12 mouse cellular contexts compared by ENCODE assay signal in genomic region chr5:113937650-113938049, GRCm38 (mm10). TPM values are rescaled to one million over a fixed set of nuclear protein-coding genes. Genes with fewer than 3 reads are reported as not detected.
DNase-seq lines count a peak whose midpoint lies in the region; ATAC-seq lines count a peak whose summit lies in the region.
"Had no signal": no experiment of that assay in that cellular context is flagged by ENCODE, and none has a peak within 500 bp of the region (broad histone marks: within the 10 kb centered on the region; RNA-seq: fewer than 3 reads in every experiment).

No protein-coding gene starts in this region.

- H3K36me3 ChIP-seq in heart, embryonic 12.5 days = peaks cover 33% of the 10 kb centered on the region
- H3K36me3 ChIP-seq in midbrain, embryonic 12.5 days = peaks cover 32% of the 10 kb centered on the region
- H3K36me3 ChIP-seq in midbrain, embryonic 16.5 days (ENCODE audit: control insufficient read depth, insufficient read depth, low read length) = peaks cover 15% of the 10 kb centered on the region
- H3K36me3 ChIP-seq in forebrain, embryonic 10.5 days (replicated peaks) = peaks cover 38% of the 10 kb centered on the region
- H3K36me3 ChIP-seq in liver, embryonic 16.5 days (ENCODE audit: control insufficient read depth, insufficient read depth) = peaks cover 27% of the 10 kb centered on the region

- peak overlapping the region; percentile 44; the same call in 1 of the 2 replicates for H3K27ac ChIP-seq in heart, embryonic 12.5 days (ENCODE audit: poor library complexity, severe bottlenecking)
- H3K27ac ChIP-seq in midbrain, embryonic 12.5 days (replicated peaks) = peak overlapping the region; percentile 36
- no peak overlapping the region for H3K27ac ChIP-seq in midbrain, embryonic 16.5 days (ENCODE audit: low read length)
- peak overlapping the region; percentile 3; the same call in 1 of the 2 replicates for H3K27ac ChIP-seq in forebrain, embryonic 10.5 days
- no peak overlapping the region for H3K27ac ChIP-seq in liver, embryonic 16.5 days (ENCODE audit: low read length)
- H3K27ac ChIP-seq: macrophage had no signal

- no peak for ATAC-seq in heart, embryonic 12.5 days (ENCODE audit: insufficient number of reproducible peaks, low FRiP score)
- ATAC-seq in midbrain, embryonic 12.5 days (ENCODE audit: low FRiP score, low read depth) = no peak
- no peak for ATAC-seq in midbrain, embryonic 16.5 days
- 0 out of 2 replicates have a peak, but pooled peaks have one; percentile 15 for ATAC-seq in liver, embryonic 16.5 days (ENCODE audit: low read depth)
- ATAC-seq: intestine, postnatal 0 days had no signal

- intact Hi-C loops in heart, postnatal 14 days (cut with DNase I) = no loop called here

- no peaks in the 10 kb centered on the region for H3K9me3 ChIP-seq in heart, embryonic 12.5 days (replicated peaks)
- no peaks in the 10 kb centered on the region for H3K9me3 ChIP-seq in midbrain, embryonic 12.5 days
- H3K9me3 ChIP-seq in midbrain, embryonic 16.5 days (replicated peaks; ENCODE audit: control insufficient read depth, low read length, poor library complexity, severe bottlenecking) = no peaks in the 10 kb centered on the region
- H3K9me3 ChIP-seq in forebrain, embryonic 10.5 days = no peaks in the 10 kb centered on the region
- no peaks in the 10 kb centered on the region for H3K9me3 ChIP-seq in liver, embryonic 16.5 days (replicated peaks; ENCODE audit: control insufficient read depth, low read length)

- 41% methylated on average over 7 of the region's 7 CpGs for WGBS in heart, embryonic 12.5 days
- 47% methylated on average over 7 of the region's 7 CpGs for WGBS in midbrain, embryonic 12.5 days
- WGBS in midbrain, embryonic 16.5 days = 44% methylated on average over 7 of the region's 7 CpGs
- WGBS in forebrain, embryonic 10.5 days = 73% methylated on average over 7 of the region's 7 CpGs
- 21% methylated on average over 7 of the region's 7 CpGs for WGBS in liver, embryonic 16.5 days (ENCODE audit: insufficient replicate concordance)

- peak overlapping the region; percentile 37; the same call in 1 of the 2 replicates for H3K9ac ChIP-seq in heart, embryonic 12.5 days
- H3K9ac ChIP-seq in midbrain, embryonic 12.5 days (replicated peaks) = no peak overlapping the region
- H3K9ac ChIP-seq in midbrain, embryonic 16.5 days (ENCODE audit: low read depth, low read length) = no peak overlapping the region
- no peak overlapping the region for H3K9ac ChIP-seq in liver, embryonic 16.5 days (ENCODE audit: low read depth, low read length)

- no peak overlapping the region for H3K4me3 ChIP-seq in heart, embryonic 12.5 days
- no peak overlapping the region for H3K4me3 ChIP-seq in midbrain, embryonic 12.5 days
- no peak overlapping the region for H3K4me3 ChIP-seq in midbrain, embryonic 16.5 days (ENCODE audit: low read depth, low read length)
- H3K4me3 ChIP-seq in forebrain, embryonic 10.5 days = no peak overlapping the region
- no peak overlapping the region for H3K4me3 ChIP-seq in liver, embryonic 16.5 days (ENCODE audit: low read depth, low read length)

- H3K4me1 ChIP-seq in heart, embryonic 12.5 days (replicated peaks) = peaks cover 39% of the 10 kb centered on the region
- H3K4me1 ChIP-seq in midbrain, embryonic 12.5 days = peaks cover 15% of the 10 kb centered on the region
- H3K4me1 ChIP-seq in midbrain, embryonic 16.5 days (ENCODE audit: control insufficient read depth, insufficient read depth, low read length) = 0 out of 2 replicates have a peak, but pooled peaks cover 3% of the 10 kb centered on the region
- H3K4me1 ChIP-seq in forebrain, embryonic 10.5 days = peaks cover 30% of the 10 kb centered on the region; the same call in 1 of the 2 replicates
- peaks cover 8% of the 10 kb centered on the region for H3K4me1 ChIP-seq in liver, embryonic 16.5 days (ENCODE audit: control insufficient read depth, low read depth, low read length)

- no peak overlapping the region for H3K4me2 ChIP-seq in heart, embryonic 12.5 days
- H3K4me2 ChIP-seq in midbrain, embryonic 12.5 days (replicated peaks) = no peak overlapping the region
- H3K4me2 ChIP-seq in midbrain, embryonic 16.5 days (ENCODE audit: low read length) = no peak overlapping the region
- H3K4me2 ChIP-seq in liver, embryonic 16.5 days (ENCODE audit: low read depth, low read length) = no peak overlapping the region

- no peak for DNase-seq in heart, postnatal 14 days
- DNase-seq in forebrain, embryonic 10.5 days (ENCODE audit: extremely low spot score, low spot score) = no peak
- no peak for DNase-seq in layer of hippocampus, adult 11-12 months (ENCODE audit: low spot score)
- no peak for DNase-seq in spleen, postnatal 4 days (ENCODE audit: low spot score in 2 of 2)
- DNase-seq: kidney, postnatal 36 days; right cerebral cortex, postnatal 25 days had no signal

- no peaks in the 10 kb centered on the region for H3K27me3 ChIP-seq in heart, embryonic 12.5 days (replicated peaks)
- no peaks in the 10 kb centered on the region for H3K27me3 ChIP-seq in midbrain, embryonic 12.5 days
- H3K27me3 ChIP-seq in midbrain, embryonic 16.5 days (ENCODE audit: control insufficient read depth, insufficient read depth, low read depth, low read length) = no peaks in the 10 kb centered on the region
- H3K27me3 ChIP-seq in forebrain, embryonic 10.5 days (ENCODE audit: poor library complexity, severe bottlenecking) = no peaks in the 10 kb centered on the region
- H3K27me3 ChIP-seq in liver, embryonic 16.5 days (ENCODE audit: control insufficient read depth, insufficient read depth, low read depth, low read length) = no peaks in the 10 kb centered on the region

RNA-seq across cellular contexts. Expression of gene Coro1c, which starts 29.1 kb away (rescaled TPM):
- polyA plus RNA-seq in heart, embryonic 12.5 days (2016; fragmentation: Nextera tagmentation; extraction: Ambion mirVana) = 137 and 141 TPM in 2 replicates
- 10 to 100 TPM; 41.1 to 51.1 TPM for total RNA-seq in heart, postnatal 14 days (2021)
- 227 and 244 TPM in 2 replicates for polyA plus RNA-seq in midbrain, embryonic 12.5 days (2016; fragmentation: Nextera tagmentation; extraction: Ambion mirVana)
- 201 and 209 TPM in 2 replicates for polyA plus RNA-seq in midbrain, embryonic 16.5 days (2015; fragmentation: Nextera tagmentation; extraction: Ambion mirVana)
- polyA plus RNA-seq in forebrain, embryonic 10.5 days (2016; fragmentation: Nextera tagmentation; extraction: Ambion mirVana) = 209 and 210 TPM in 2 replicates
- 40.8 and 40.9 TPM in 2 replicates for polyA plus RNA-seq in liver, embryonic 16.5 days (2015; fragmentation: Nextera tagmentation; extraction: Ambion mirVana)

RNA-seq across cellular contexts. Expression of gene Ssh1, which starts 56.0 kb away (rescaled TPM):
- 19.0 and 21.4 TPM in 2 replicates for polyA plus RNA-seq in heart, embryonic 12.5 days (2016; fragmentation: Nextera tagmentation; extraction: Ambion mirVana)
- 10 to 100 TPM; 13.0 to 13.9 TPM for total RNA-seq in heart, postnatal 14 days (2021)
- polyA plus RNA-seq in midbrain, embryonic 12.5 days (2016; fragmentation: Nextera tagmentation; extraction: Ambion mirVana) = 16.0 and 18.5 TPM in 2 replicates
- polyA plus RNA-seq in midbrain, embryonic 16.5 days (2015; fragmentation: Nextera tagmentation; extraction: Ambion mirVana) = 9.4 and 13.7 TPM in 2 replicates
- 13.9 and 17.5 TPM in 2 replicates for polyA plus RNA-seq in forebrain, embryonic 10.5 days (2016; fragmentation: Nextera tagmentation; extraction: Ambion mirVana)
- polyA plus RNA-seq in liver, embryonic 16.5 days (2015; fragmentation: Nextera tagmentation; extraction: Ambion mirVana) = 6.1 and 6.8 TPM in 2 replicates

Comparison
In these comparisons a context has a peak if more than half of its experiments do, and no peak if none do; other contexts are left out.
1. H3K27ac ChIP-seq: peak in heart, embryonic 12.5 days (single experiment), midbrain, embryonic 12.5 days (single experiment) and forebrain, embryonic 10.5 days (single experiment); none in midbrain, embryonic 16.5 days (single experiment) and liver, embryonic 16.5 days (single experiment).